Mouse (Mus musculus) CD8-positive naive resting alpha-beta T cell, adult 2 months (primary cell): ENCODE measurements around the gene Slc17a5.
A peak's percentile ranks its signal among the peaks of the same experiment; 100 is the strongest.

Source experiments
- DNase-seq, 2 experiments: peaks; one replicate each; pipeline ENCODE4 v3.0.0; 2022; ENCODE audit warnings: low read depth in 2 of 2, low spot score in 2 of 2

Slc17a5 gene

GRCm38 (mm10) chr9:78559479-78559878, 28.4 kb downstream of the Slc17a5 start:
- DNase-seq = no peak

GRCm38 (mm10) chr9:78558586-78559214, 29.1 kb downstream of the Slc17a5 start:
- no peak for DNase-seq

DNA sequence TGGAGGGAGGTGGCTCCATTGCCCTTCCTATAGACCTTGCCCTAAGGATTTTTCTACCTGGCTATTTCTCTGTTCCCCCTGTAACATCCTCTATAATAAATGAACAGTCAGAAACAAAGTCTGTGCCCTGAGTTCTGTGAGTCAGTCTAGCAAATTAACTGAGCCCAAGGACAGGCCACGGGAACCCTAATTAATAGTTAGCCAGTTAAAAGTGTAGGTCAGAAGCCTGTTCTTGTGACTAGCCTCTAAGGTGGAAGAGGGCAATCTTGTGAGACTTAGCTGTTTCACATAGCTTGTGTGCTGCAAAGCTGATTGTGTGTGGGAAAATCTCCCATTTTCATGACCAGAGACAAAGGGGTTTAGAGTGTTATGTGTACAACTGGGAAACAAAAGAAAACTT, 30.8 kb downstream of the Slc17a5 start:
- DNase-seq = no peak

- DNase-seq = peak; percentile 70 to 83
Observed at GRCm38 (mm10) chr9:78552984-78553383, 34.9 kb downstream of the Slc17a5 start.

GRCm38 (mm10) chr9:78551761-78552160, 36.1 kb downstream of the Slc17a5 start:
- no peak for DNase-seq

- no peak for DNase-seq
Observed at GRCm38 (mm10) chr9:78547742-78548141, 40.1 kb downstream of the Slc17a5 start.

DNA sequence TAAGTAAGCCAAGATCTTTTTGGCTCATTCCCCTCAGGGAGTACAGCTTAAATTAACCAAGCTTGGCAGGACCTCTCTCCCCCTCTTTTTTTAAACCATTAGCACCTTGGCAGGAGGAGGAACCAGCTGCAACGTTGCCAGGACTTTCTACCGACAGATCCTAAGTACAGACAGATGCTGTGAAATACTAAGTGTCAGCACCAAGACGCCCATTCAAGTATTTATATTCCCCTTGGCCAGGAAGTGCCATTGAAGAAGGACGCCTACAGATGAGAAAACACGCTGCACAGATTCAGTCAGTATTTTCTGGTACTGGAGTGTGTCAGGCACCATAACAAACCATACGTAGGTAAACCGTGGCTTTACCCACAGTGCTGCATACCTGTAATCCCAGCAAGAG, 40.9 kb downstream of the Slc17a5 start:
- DNase-seq = no peak

DNA sequence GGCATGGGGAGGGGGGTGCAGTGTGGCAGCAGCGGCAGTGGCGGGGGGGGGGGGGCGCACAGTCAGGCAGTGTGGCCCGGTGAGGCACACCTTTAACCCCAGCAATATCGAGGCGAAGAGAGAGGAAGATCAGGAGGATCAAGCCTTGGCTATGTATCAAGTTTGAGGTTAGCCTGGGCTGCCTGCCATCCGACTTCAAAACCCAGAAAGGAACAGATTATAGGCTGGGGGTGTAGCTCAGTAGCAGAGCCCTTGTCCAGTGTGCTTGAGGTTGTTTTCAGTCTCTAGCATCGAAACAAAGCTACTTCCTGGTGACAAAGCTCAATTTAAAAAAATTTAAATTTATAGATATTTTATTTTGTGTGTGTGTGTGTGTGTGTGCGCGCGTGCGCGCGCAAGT, 46.1 kb downstream of the Slc17a5 start:
- DNase-seq = no peak

DNA sequence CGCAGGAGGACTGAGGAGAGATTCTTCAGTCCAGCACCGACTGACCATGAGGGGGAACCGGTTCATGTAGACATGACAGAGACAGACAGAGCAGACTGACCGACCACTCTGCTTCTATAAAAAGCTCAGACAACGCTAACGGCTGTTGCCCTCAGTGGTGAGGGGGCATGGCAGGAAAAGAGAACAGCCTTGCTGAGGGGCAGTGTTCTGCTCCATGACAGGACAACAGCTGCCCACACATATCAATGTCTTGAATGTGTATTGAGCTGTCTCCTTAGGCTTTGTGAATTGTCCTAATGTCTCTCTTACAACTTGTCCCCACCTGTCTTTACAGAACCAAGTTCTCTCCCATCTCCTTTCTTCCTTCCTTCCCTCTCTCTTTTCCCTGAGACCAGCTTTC, 49.4 kb downstream of the Slc17a5 start:
- DNase-seq = no peak

DNA sequence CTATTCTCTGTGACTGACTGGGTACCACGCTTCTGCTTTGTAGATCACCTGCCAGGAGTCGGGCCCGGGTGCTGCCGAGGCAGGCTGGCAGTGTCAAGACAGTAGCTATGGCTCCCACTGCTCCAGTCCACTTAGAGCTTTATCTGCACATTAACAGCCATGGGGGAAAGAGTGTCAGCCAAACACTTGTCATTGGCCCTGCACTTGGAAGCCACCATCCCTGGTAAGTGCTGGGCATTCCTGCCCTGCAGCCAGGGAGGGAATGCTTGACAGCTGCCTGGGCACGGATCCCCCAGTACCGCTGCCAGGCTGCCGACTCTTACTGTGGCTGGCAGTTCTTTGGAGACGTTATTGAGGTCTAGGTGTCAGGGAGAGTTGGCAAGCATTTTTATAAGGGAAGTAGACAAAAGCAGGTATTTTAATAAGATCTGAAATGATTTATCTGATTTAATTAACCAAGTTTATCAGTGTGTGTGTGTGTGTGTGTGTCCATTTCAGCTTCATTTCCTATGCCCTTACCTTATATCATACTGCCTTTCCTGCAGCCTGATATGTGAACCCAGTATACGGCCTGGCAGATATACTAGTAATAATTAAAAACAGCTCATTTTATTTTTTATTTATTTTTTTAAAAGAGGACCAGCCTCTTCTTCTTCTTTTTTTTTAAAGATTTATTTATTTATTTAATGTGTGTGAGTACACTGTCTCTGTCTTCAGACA, 50.5 kb downstream of the Slc17a5 start:
- no peak for DNase-seq

GRCm38 (mm10) chr9:78534606-78535005, 53.2 kb downstream of the Slc17a5 start:
- no peak for DNase-seq

GRCm38 (mm10) chr9:78533296-78533935, 54.4 kb downstream of the Slc17a5 start:
- DNase-seq = peak; percentile 20 to 44

DNA sequence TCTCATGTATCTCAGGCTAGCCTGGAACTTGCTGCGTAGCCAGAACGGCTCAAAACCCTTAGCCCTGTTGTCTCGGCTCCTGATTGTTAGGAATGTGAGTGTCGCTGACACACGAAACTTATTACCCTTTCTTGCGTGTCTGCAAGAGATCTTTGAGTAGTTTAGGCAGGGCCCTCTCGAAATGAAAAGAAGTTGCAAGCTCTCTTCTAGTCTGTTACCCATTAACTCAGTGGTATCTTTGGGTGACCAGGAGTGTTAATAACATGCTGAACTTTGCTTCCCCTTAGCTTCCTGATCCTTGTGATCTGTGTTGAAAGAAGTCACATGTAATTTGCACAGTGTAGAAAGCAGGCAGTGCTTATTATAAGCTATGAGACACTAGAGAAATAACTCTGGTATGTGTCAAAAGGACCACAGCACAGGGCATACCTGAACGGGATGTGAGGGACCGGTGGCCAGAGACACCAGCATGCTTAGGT, 55.5 kb downstream of the Slc17a5 start:
- DNase-seq = no peak

- no peak for DNase-seq
Observed at GRCm38 (mm10) chr9:78531816-78532215, 56.0 kb downstream of the Slc17a5 start.

- peak; percentile 64 to 81 for DNase-seq
Observed at GRCm38 (mm10) chr9:78527767-78528381, 60.0 kb downstream of the Slc17a5 start.

DNA sequence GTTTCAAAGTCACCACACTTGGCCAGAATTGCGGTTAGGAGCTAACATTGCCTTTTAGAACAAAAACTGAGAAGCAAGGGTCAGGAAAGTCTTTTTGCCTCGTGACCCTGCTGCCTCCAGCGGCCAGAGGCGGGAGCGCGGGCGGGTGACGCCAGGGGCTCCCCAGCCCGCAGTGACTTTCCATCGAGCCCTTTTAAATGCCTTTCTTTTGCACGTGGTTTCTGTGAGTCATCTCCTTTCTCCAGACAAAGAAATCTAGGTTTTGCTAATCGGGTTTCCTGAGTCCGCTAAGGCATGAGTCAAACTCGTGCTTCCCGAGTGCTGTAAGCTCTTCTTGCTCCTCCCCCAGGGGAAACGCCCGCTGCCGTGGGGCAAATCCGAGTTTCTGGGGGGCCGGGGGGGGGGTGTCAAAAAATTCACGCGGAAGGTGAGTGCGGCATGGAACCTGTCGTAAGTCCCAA, 60.5 kb downstream of the Slc17a5 start:
- DNase-seq = peak; percentile 51 to 64

- no peak for DNase-seq
Observed at GRCm38 (mm10) chr9:78526206-78526605, 61.6 kb downstream of the Slc17a5 start.

DNA sequence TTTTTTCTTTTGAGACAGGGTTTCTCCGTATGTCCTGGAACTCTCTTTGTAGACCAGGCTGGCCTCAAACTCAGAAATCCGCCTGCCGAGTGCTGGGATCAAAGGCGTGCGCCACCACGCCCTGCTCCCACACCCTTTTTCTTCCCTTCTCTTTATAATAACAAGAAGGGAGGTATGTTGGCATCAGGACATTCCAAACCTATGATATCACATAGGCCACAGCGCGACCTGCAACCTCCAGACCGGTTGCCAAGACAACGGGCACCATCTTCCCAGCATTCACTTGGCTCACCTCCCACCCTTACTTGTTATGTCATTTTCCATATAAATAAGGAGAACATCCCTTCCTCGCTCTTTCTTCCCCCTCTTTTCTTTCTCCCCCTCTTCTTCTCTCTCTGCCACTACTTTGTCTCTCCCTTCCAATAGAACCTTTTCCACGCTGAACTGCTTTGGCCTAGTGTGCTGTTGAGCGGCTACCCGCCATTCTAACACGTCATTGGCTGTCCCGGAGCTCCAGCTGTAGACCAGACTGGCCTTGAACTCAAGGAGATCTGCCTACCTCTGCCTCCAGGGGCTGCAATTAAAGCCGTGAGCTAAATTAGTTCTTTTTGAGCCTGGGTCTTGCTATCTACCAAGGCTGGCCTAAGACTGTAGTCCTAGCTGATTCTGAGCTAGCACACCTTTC, 62.2 kb downstream of the Slc17a5 start:
- no peak for DNase-seq

DNA sequence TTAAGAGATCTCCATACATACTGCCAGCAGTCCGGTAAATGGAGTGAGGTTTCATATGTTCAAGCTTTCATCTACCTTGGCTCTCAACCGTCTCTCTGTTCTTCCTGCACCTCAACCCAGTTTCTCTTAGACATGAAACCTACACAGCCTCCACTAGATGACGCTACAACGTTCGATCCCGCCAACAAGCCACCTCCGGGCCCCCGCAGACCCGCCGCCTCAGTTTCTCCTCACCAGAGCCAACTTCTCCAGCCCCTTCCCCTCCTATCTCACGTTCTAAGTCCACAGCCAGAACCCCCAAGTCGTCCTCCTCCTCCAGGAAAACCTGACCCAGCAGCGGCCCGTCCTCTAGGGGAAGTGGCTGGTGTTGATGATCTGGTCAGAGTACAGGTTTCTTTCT, 66.2 kb downstream of the Slc17a5 start:
- DNase-seq = peak; percentile 32 to 65

- DNase-seq = peak in 1 of 2 experiments; percentile 26
Observed at GRCm38 (mm10) chr9:78520780-78521601, 66.8 kb downstream of the Slc17a5 start.
